Mouse (Mus musculus): ENCODE measurements at regions not wholly inside any gene's neighbourhood (a gene's known extent, or its start where the extent isn't known, plus 50 kb on each side); places are given as distances from the start of the nearest gene placed in this dataset.

GRCm38 (mm10) chr3:21496166-21496565 lies 580.3 kb upstream of the Tbl1xr1 start:
- TF ChIP-seq USF1 (IDR thresholded peaks at IDR 0.05; ENCODE audit: low read depth) (no peak), CEBPB (IDR thresholded peaks at IDR 0.05; ENCODE audit: insufficient read depth, poor library complexity, severe bottlenecking) (no peak), POLR2A (IDR thresholded peaks at IDR 0.05; ENCODE audit: insufficient read length, low read depth) (no peak), MYOG (IDR thresholded peaks at IDR 0.05; ENCODE audit: control insufficient read depth in 1 of 3, insufficient read depth in 1 of 3, insufficient read length in 2 of 3, low read depth in 2 of 3) (no peak), SRF (IDR thresholded peaks at IDR 0.05; ENCODE audit: control insufficient read depth, insufficient read length, low read depth) (no peak), MAX (IDR thresholded peaks at IDR 0.05; ENCODE audit: low read depth) (no peak), MYOD1 (IDR thresholded peaks at IDR 0.05; ENCODE audit: control insufficient read depth in 1 of 3, insufficient read length in 2 of 3, low read depth in 2 of 3) (no peak), E2F4 (IDR thresholded peaks at IDR 0.05; ENCODE audit: insufficient read depth) (no peak), TCF12 (IDR thresholded peaks at IDR 0.05; ENCODE audit: insufficient read depth, poor library complexity, severe bottlenecking) (no peak), TCF3 (IDR thresholded peaks at IDR 0.05; ENCODE audit: insufficient read length, low read depth) (no peak), POLR2AphosphoS2 (IDR thresholded peaks at IDR 0.05; ENCODE audit: insufficient read length, low read depth) (no peak)
